Mouse (Mus musculus): ENCODE measurements around the gene Aff4.
A peak's percentile ranks its signal among the peaks of the same experiment; 100 is the strongest.
"Not testable (repeated sequence)": the region's sequence is repeated elsewhere in the genome, so short reads cannot be mapped to it uniquely, and the experiment has no call there.

Aff4 gene

DNA sequence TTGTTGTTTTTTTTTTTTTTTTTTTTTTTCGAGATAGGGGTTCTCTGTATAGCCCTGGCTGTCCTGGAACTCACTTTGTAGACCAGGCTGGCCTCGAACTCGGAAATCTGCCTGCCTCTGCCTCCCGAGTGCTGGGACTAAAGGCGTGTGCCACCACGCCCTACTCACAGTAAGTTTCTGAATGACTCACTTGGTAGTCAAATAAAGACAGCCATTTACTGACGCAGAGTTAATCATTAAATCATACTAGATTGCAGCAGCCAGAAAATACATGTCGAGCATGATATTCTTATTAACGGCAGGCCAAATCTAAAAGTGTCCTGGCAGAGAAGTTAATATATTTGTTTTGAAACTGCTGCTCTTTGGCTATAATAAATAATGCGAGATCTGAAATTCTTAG is 9.6 kb upstream of the Aff4 start:
- not testable (repeated sequence) for DNase-seq

DNA sequence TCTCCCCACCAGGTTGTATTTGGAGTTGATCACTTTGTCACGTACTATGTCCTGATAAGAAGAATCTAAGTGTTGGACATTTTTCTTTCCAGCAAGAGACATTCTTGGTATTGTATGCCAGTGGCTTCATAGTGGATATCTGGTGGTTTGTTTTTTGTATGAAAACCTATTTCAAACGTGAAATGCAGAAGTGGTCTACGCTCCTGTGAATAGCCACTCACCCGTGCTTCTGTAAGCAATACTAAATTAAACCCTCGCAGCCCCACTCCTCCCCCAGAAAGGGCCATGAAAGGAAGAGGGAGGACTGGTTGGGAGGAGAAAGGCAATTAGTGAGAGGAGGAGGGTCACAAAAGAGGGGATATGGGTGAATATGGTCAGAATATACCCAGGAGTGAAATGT is 7.9 kb upstream of the Aff4 start:
- DNase-seq, result no peak

DNA sequence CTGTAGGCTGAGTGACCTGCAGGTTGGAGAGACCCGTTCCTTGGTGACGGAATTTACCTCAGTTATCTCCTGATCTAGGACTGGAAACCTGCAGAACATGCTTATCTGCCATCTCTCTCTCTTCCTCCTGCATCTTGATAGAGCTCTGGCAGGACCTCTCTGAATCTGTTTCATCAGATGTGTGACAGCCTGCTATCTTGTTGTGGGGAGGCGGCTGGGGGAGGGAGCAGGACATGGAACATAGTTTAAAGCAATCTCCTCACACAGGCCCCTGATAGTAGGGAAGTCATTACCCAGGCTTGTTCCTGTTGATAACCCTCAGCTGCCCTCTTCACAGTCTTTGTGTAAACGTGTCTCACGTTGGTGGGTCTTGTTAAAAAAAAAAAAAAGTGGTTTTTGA is 5.3 kb upstream of the Aff4 start:
- DNase-seq, result no peak

DNA sequence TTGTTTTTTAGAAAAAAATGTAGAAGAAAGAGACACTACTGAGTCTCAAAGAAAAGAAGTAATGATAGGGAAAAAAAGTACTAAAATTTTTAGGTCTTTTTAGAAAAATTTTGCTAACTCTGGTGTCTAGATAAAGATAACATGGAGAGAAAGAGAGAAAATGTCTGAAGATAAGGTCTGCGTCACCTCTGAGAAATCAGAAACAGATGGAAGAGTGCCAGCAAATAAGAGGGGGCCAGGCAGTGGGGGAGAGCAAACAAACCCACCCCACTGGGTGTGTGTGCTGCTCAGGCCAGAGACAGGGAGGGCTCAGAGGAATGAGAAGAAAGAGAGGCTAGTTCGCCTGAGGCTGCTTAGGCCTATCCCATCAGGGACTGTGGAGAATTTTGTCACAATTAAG is 4.9 kb upstream of the Aff4 start:
- DNase-seq, result no peak

DNA sequence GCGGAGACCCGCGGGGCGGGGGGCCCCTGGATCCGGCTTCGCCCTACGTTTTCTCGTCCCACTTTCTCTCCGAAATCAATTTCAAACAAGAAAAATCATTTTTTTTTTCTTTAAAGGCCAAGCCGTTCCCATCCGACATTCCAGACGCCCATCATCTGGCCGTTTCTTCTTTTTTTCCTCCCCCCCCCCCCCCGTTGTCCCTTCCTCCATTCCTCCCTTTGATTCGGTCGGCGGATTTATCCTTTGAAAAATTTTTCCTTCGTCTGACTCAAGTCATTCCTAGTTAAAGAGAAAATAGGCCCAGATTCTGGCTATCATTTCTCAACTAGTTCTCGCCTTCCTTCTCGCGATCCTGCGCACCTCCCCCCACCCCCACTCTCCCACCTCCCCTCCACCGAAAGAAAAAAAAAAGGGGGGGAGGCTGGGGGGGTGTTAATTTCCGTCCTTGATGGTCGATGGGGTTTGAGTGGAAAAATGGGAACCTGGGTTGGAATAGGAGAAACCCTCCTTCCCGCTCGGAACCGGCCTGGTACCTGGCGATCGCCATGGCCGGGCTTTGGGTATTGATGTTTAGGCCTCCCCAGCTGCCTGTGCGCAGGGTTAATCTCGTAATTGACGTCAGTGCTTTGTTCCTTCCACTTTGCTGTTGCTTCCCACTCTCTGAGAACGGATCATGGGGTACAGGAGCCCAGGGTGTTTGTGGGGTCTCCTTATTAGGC is 750 bp downstream of the Aff4 start:
- DNase-seq, result peak; percentile 78

DNA sequence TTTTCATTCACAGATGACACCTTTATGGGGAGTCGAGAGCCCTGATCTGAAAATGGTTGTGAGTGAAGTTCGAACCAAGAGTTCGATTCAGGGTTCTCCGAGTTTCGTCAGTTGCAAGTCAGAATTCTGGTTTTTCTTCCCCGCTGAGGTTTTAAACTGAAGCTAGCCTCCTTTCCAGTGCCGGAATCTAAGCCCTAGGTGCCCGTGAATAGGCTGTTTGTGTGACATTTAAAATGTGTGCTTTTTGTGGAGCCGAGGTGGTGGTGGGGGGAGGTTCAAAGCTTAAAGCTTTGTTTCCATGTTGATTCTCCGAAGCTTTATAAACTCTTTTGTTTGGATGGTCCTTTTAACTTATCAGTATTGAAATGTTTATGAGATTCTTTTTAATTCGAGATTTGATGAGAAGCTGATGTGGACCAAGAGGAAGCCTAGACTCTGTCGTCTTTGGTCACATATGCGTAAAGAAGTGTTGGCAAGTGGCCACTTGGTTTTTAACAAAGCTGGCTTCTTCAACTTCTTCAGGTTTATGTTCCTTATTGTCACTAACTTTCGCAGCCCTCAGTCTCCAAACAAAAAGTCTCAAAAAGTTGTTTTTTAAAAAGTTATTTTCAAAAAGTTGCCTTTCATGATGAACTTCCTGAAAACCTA is 1.4 kb downstream of the Aff4 start:
- no peak for DNase-seq

DNA sequence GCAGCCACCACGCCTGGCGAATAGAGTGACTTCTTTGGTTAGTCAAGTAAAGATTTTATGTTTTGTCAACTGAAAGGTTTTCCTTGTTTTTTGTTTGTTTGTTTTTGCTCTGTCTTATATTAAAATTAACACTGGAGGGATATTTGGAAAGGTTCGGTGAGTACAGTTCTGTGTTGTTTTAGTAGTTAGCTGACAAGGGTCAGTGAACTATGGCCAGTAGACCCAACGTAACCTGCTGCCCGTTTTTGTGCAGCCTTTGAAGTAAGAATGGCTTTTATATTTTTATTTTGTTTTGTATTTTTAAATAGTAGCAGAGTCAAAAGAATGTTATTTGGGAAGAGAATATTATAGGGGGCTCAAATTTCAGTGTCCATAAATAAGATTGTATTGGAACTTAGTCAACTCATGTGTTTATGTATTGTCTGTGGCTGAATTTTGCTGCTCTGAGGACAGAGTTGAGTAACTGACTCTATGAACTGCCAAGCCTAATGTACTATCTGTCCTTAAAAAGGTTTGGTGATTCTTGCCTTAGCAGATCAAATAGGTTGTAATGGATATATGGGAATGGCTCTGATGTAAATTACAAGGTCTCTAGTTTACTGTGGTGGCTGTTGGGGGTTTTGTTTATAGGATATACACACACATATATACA is 8.0 kb downstream of the Aff4 start:
- DNase-seq, result no peak

DNA sequence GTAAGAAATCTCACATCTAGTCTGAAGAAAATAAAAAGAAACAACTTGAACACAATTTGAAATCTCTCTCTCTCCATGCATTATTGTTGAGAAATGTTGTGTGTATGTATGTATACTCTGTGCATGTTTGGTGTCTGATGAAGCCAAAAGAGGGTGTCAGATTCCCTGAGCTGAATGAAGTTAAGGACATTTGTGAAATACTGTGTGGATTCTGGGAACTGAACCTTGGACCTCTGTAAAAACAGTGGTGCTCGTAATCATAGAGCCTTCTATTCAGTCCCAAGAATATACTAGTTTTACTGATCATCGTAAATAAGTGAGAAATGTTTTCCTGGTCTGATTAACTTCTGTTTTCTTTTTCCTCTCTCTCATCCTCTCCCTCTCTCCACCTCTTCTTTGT is 16.4 kb downstream of the Aff4 start:
- DNase-seq, result no peak

DNA sequence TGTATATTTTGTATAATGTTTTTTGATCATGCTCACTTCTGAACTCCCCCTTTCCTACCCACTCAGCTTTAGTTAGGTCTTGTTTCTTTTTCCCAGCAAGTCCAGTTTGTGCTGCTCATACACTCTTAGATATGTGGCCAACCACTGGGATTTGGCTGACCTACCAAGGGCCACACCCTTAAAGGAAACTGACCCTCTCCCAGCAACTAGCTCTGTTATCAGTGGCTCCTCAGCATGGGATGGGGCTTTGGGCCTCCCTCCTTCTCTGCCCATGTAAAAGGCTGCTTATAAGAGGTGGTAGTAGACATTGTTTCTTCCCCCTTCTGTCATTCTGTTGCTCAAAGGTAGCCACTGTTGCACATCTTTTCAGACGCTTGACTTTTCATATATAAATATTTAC is 28.3 kb downstream of the Aff4 start:
- no peak for DNase-seq

DNA sequence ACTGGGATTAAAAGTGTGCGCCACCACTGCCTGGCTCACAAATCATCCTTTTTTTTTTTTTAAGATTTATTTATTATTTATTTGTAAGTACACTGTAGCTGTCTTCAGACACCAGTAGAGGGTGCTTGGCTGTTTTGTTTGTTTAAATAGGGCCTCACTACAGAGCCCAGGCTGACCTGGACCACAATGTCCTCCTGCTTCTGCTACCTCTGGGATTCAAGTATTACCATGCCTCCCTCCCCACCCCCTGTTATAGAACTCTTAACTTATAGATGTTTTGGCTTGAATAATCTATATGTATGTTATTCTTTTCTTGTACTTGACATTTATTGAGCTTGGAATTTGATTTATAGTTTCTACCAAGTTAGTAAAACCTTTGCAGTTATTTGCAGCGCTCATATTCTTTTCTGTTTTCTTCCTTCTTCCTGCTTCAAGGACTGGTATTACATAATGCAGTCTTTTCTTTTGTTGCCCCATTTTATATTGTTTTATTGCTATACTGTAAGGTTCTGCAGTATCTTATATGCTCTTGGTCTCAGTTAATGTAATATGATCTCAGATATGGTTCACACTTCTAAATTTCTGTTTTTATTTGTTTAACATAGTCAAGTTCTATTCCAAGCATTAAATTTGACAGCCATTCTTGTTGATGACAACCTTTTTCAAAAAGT is 33.3 kb downstream of the Aff4 start:
- DNase-seq, result no peak

DNA sequence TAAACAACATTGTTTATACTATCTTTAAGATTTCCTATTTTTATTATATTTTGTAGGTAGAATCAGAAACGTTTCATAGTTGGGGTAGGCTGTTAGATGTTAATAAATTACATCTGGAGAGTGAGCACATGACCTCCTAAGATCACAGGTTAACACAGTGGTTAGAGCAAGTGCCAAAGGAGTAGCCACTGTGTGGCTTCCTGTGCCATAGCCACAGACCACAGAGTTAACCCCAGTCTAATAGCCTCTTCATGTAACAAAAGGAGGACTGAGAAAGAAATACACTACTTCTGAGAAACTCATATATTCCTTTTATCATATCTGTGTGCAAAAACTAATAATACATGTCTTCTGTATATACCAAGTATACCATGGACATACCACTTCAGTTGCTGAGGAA is 43.2 kb downstream of the Aff4 start:
- DNase-seq, result no peak

DNA sequence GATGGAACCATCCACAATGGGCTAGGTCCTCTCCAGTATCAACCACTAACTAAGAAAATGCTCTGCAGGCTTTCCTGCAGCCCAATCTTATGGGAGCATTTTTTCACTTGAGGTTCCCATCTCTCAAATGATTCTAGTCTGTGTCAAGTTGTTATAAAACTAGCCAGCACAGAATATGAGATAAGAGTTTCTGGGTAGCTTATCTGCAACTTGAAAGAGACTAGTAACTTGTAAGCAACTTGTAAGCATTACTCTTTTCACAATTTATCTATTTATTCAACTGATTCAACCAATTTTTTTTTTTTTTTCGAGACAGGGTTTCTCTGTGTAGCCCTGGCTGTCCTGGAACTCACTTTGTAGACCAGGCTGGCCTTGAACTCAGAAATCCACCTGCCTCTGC is 53.0 kb downstream of the Aff4 start:
- DNase-seq, result no peak

DNA sequence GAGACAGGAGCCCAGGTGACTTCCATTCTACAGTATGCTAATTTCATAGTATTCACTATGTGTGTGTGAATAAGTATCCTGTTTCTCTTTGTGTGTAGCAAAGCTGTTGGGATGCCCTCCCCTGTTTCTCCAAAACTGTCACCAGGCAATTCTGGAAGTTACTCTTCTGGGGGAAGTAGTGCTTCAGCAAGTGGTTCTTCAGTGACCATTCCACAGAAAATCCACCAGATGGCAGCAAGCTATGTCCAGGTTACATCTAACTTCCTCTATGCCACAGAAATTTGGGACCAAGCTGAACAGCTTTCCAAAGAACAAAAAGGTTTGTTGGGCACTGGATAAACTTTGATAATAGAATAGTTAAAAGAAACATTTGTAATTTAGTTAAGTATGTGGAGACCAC is 61.1 kb downstream of the Aff4 start:
- peak; percentile 45 for DNase-seq

DNA sequence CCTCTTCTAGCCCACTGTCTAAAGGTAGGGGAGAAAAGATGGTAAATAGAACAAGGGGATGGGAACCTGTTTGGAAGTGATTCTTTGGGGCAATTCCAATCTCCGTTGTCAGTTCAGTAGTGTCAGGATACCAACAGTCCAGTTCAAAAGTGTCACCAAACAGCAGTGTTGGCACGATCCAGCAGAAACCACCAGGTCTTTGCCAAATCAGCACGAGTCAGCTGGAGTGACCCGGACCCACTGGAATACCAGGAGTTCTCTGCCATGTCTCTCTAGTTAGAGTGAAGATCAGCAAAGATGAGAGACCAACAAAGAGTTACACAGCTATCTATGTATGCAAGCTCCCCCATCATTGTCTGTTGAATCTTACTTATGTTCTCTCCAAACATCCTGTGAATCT is 63.2 kb downstream of the Aff4 start:
- no peak for DNase-seq

DNA sequence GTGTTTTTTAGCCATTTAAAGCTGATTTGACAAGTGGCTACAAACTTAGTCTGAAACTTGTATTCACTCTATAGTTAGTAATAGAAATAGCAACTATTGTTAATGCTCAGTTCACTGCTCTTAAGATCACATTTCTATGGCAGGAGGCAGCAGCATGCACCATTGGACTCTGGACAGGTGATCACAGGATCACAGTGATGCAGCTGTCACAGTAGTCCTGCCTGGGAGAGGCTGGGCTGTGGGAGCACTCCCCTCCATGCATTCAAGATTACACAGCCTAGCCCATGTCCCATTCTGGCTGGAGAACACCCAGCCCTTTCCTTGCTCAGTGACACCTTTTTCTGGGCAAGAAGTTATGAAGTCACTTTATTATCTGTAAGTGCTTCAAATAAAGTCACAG is 67.4 kb downstream of the Aff4 start:
- no peak for DNase-seq

DNA sequence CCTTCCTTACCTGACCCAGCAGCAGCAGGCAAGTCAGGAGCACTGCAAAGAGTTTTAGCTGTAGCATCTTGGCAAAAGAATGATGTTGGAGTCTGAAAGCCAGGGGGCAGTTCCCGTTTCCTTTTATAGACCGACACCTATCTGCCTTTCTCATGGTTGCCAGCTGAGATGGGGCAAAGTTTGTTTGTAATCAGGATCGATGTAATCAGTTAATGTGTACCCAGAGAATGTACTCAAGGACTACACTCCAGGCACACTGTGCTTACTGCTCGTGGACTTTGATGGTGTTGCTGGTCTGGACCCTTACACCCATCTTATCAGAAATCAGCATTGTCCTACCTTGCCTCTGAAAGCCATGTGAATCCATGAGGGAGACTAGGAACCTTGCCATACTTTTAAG is 72.4 kb downstream of the Aff4 start, which contains the start of gene Leap2:
TSS of gene Leap2 (minus strand) at position 135 of the 400 bp plus-strand sequence.
- DNase-seq, result no peak

DNA sequence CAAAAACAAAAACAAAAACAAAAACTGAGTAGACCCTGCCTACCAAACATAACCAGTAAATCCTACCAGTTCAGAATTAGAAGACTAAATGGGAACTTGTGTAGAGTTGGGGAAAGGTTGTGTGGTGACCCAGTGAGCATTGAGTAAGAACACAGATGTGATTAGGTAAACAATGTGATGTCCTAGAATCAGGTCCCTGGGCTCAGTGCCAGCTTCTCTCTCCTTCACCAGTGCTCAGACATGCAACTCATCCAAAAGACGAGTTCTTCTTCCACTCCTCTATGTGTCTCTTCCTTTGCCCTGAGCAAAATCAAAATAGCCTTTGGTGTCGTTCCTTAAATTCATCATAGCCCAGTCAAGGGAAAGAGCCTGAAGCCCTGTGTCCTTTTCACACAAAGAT is 74.2 kb downstream of the Aff4 start:
- DNase-seq, result no peak

DNA sequence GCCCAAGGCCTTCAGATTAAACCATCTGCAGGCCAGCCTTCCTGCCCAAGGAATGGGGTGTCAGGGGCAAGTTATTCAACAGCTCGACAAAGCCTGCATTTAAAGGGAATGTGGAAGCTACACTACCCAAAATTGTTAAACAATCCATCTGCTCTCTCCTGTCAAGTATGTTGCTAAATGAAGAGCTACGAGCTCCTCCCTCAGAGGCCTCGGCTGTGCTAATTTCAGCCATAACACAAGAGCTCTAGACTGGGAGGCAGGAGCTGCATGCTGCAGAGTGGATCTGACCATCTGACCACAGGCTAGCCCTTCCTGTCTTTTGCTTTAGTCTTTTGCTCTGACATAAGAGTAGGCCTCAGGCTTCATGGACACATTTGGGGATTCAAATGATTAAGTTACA is 74.6 kb downstream of the Aff4 start:
- no peak for DNase-seq

DNA sequence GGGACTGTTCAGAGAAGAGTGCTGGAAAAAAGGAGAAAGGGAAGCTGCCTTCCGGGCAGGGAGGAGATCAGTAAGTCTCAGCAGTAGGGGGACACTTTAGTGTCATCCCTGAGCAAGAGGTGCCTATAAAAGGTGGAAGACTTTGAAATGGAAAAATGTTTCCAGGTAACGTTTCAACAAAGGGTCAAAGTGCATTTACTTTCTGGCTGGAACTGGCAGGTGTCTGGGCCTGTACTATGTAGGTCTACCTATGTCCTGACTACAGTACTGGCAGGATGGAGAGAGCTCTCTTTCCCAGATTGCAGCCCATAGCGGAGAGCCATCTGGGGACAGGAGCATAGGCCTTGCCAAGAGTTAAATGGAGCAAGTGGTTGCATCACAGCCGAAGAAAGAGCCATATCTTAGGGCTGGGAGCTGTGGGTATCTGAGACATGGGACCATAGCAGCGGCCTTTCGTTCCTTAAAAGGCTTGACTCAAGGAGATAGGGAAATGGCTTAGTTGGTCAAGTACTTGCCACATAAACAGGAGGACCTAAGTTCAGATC is 75.2 kb downstream of the Aff4 start:
- no peak for DNase-seq

DNA sequence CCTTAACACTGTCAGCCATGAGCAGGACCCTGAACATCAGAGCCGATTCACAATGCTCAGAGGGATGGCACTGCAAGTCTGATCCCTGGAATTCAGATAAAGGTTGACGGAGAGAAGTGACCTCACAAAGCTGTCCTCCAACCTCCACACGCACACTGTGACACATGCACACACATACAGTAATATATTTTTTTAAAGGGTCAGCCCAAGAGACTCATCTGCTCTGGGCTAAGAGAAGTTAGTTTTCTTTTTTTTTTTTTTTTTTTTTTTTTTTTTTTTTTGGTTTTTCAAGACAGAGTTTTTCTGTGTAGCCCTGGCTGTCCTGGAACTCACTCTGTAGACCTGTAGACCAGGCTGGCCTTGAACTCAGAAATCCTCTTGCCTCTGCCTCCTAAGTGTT is 76.3 kb downstream of the Aff4 start:
- not testable (repeated sequence) for DNase-seq

DNA sequence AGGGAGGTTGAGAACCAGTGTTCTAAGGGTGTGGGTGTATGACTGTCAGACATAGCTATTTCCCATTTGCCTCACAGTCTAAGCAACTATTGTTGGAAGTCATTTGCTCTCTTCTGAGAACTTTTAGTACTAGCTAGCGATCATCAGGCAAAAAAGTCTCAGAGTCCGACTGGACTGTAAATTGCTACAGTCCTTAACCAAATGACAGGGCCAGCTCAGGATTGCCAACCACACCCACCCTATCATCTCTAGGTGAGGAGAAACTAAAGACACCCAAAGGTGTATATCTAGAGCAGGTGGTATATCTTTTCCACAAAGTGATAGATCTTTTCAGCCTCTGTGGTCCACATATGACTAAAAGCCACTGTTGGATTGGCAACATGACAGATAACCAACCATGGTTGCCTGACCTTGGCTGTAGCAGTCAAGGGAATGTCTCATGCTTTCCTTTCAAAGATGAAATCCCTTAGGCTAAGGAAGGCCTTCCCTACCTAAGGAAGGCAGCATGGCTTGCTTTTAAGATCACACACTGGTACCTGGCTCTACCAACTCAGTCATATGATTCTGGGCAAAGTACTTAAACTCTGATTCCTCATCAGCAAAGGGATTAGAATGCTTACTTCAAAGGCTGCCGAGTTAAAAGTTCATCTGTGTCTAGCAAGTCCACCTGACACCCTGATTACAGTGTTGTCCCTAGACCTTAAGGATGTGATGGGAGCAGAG is 77.5 kb downstream of the Aff4 start:
- no peak for DNase-seq

DNA sequence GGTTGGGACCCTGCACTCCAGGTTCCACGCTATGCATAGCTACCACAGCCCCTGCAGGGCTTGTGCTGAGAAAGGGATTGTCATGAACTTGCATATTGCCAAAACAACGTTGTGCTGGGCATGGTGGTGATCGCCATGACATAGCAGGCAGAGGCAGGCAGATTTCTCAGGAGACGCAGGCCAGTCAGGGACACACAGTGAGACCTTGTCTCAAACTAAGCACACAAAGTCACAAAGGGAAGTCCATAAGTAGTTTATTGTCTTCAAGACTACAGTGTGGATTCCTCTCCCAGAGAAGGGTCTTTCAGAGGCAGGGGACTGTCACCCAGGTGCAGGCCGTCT is 78.1 kb downstream of the Aff4 start:
- no peak for DNase-seq

DNA sequence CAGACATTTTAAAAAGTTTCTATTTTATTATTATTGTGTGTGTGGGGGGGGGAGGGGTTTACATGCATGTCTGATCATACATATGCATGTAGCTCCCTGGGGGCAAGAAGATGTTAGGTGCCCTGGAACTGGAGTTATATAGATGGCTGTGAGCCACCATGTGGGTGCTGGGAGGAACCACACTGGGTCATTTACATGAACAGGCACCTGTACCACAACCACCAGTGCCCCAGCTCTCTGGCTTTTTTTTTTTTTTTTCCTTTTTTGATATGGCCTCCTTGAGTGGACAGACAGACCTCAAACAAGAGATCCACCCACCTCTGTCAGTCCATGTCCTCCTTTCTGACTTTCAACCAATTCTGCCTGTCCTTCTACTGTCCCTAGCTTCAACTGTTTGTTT is 78.5 kb downstream of the Aff4 start:
- no peak for DNase-seq

All from retina, postnatal 1 day (tissue).